Mouse (Mus musculus) CH12.LX (cell line): ENCODE results near the gene Srbd1. TPM values are rescaled to one million over a fixed set of nuclear protein-coding genes. Genes with fewer than 3 reads are reported as not detected.
A peak's percentile ranks its signal among the peaks of the same experiment; 100 is the strongest.

Source experiments
- DNase-seq: peaks from one replicate; pipeline ENCODE4 v3.0.0-alpha.2; 2013; ENCODE audit errors: extremely low read depth
- H3K27ac ChIP-seq: 2 replicates; pipeline ENCODE4 v1.5.1; 2012; ENCODE audit warnings: low read depth, mild to moderate bottlenecking, control low read depth, moderate library complexity; ENCODE audit not compliant: insufficient read depth
- H3K27me3 ChIP-seq: replicated peaks from 2 replicates; pipeline ENCODE3; 2012; ENCODE audit warnings: inconsistent platforms
- H3K36me3 ChIP-seq, 2 experiments: replicated peaks in 1 of 2; 2 replicates each; pipeline versions ENCODE3 to v1.6.1; 2012; ENCODE audit warnings: inconsistent platforms in 1 of 2, low read length in 1 of 2, mild to moderate bottlenecking in 1 of 2, mixed read lengths in 1 of 2, moderate library complexity in 1 of 2; ENCODE audit not compliant: control insufficient read depth in 1 of 2, insufficient read depth in 1 of 2
- H3K4me1 ChIP-seq, 2 experiments: 2 replicates each; pipeline ENCODE4 v1.6.1; 2012; ENCODE audit warnings: inconsistent platforms in 1 of 2, moderate library complexity in 1 of 2; ENCODE audit not compliant: insufficient read depth in 2 of 2, control insufficient read depth in 1 of 2
- H3K4me2 ChIP-seq: 2 replicates; pipeline ENCODE4 v1.6.1; 2012; ENCODE audit warnings: low read depth, mild to moderate bottlenecking, control low read depth; ENCODE audit not compliant: poor library complexity, insufficient read depth, severe bottlenecking
- H3K4me3 ChIP-seq, 3 experiments: fragments of 150-350 bp in 1 of 3; sonication (generic) in 1 of 3; replicated peaks in 1 of 3; 2 replicates each; pipeline versions ENCODE3 to v1.5.1; 2011 to 2012; ENCODE audit warnings: low read depth in 2 of 3, low read length in 2 of 3, mild to moderate bottlenecking in 2 of 3, moderate library complexity in 2 of 3, control low read depth in 1 of 3, improper control_type of control experiment in 1 of 3, inconsistent platforms in 1 of 3, mixed read lengths in 1 of 3; ENCODE audit not compliant: poor library complexity in 1 of 3
- H3K79me2 ChIP-seq: replicated peaks from 2 replicates; pipeline ENCODE4 v1.6.1; 2012; ENCODE audit warnings: mild to moderate bottlenecking, moderate library complexity; ENCODE audit not compliant: control insufficient read depth, poor library complexity, insufficient read depth, severe bottlenecking; ENCODE audit errors: extremely low read depth
- H3K9ac ChIP-seq: 2 replicates; pipeline ENCODE4 v1.6.1; 2012; ENCODE audit warnings: low read depth, mild to moderate bottlenecking, control low read depth, moderate library complexity; ENCODE audit not compliant: insufficient read depth
- H3K9me3 ChIP-seq: replicated peaks from 2 replicates; pipeline ENCODE3; 2012; ENCODE audit warnings: low read length, inconsistent platforms, mixed read lengths
- BHLHE40 ChIP-seq: IDR thresholded peaks from 2 replicates; pipeline ENCODE4 v1.6.1; 2011; ENCODE audit warnings: mild to moderate bottlenecking, low read depth, low read length, improper control_type of control experiment
- CTCF ChIP-seq, 2 experiments: IDR thresholded peaks in 1 of 2; conservative IDR thresholded peaks in 1 of 2; 2 replicates each; pipeline ENCODE4 v1.5.1; 2011 to 2012; ENCODE audit warnings: low read depth in 2 of 2, low read length in 2 of 2, improper control_type of control experiment in 1 of 2, inconsistent platforms in 1 of 2, mild to moderate bottlenecking in 1 of 2, moderate library complexity in 1 of 2
- E2F4 ChIP-seq: IDR thresholded peaks from 2 replicates; pipeline ENCODE4 v1.6.1; 2011; ENCODE audit warnings: low read depth, low read length, improper control_type of control experiment; ENCODE audit not compliant: insufficient replicate concordance
- ELF1 ChIP-seq: IDR thresholded peaks from 2 replicates; pipeline ENCODE4 v1.6.1; 2014; ENCODE audit warnings: low read depth, mild to moderate bottlenecking, inconsistent platforms, low read length, improper control_type of control experiment
- ETS1 ChIP-seq: conservative IDR thresholded peaks from 2 replicates; pipeline ENCODE4 v1.6.1; 2012; ENCODE audit warnings: low read depth, mild to moderate bottlenecking, inconsistent platforms, low read length, improper control_type of control experiment, moderate library complexity
- GABPA ChIP-seq: IDR thresholded peaks from 2 replicates; pipeline ENCODE4 v1.6.1; 2012; ENCODE audit warnings: low read depth, low read length, improper control_type of control experiment, inconsistent platforms; ENCODE audit not compliant: insufficient replicate concordance
- IRF4 ChIP-seq: IDR thresholded peaks from 2 replicates; pipeline ENCODE4 v1.6.1; 2014; ENCODE audit warnings: low read depth, mild to moderate bottlenecking, inconsistent platforms, low read length, improper control_type of control experiment
- JUN ChIP-seq: IDR thresholded peaks from 2 replicates; pipeline ENCODE4 v1.6.1; 2011; ENCODE audit warnings: low read depth, mild to moderate bottlenecking, low read length, improper control_type of control experiment, moderate library complexity; ENCODE audit not compliant: insufficient read depth
- JUND ChIP-seq: conservative IDR thresholded peaks from 2 replicates; pipeline ENCODE4 v1.6.1; 2011; ENCODE audit warnings: low read depth, low read length, improper control_type of control experiment
- MAFK ChIP-seq: IDR thresholded peaks from 2 replicates; pipeline ENCODE4 v1.6.1; 2011; ENCODE audit warnings: low read length, improper control_type of control experiment; ENCODE audit not compliant: insufficient replicate concordance
- MAZ ChIP-seq: IDR thresholded peaks from 2 replicates; pipeline ENCODE4 v1.6.1; 2012; ENCODE audit warnings: low read depth, mild to moderate bottlenecking, inconsistent platforms, low read length, improper control_type of control experiment, moderate library complexity
- MEF2A ChIP-seq: IDR thresholded peaks from 2 replicates; pipeline ENCODE4 v1.6.1; 2014; ENCODE audit warnings: low read depth, mild to moderate bottlenecking, inconsistent platforms, low read length, improper control_type of control experiment, borderline replicate concordance
- MXI1 ChIP-seq: IDR thresholded peaks from 2 replicates; pipeline ENCODE4 v1.6.1; 2011; ENCODE audit warnings: mild to moderate bottlenecking, low read depth, low read length, improper control_type of control experiment
- NRF1 ChIP-seq: IDR thresholded peaks from 2 replicates; pipeline ENCODE4 v1.6.1; 2014; ENCODE audit warnings: low read depth, mild to moderate bottlenecking, inconsistent platforms, low read length, improper control_type of control experiment, moderate library complexity
- POLR2A ChIP-seq: IDR thresholded peaks from 2 replicates; pipeline ENCODE4 v1.6.1; 2011; ENCODE audit warnings: low read depth, mild to moderate bottlenecking, improper control_type of control experiment, low read length
- POLR2AphosphoS2 ChIP-seq: IDR thresholded peaks from 2 replicates; pipeline ENCODE4 v1.6.1; 2011; ENCODE audit warnings: low read depth, low read length, improper control_type of control experiment
- RCOR1 ChIP-seq: conservative IDR thresholded peaks from 2 replicates; pipeline ENCODE4 v1.6.1; 2012; ENCODE audit warnings: low read depth, mild to moderate bottlenecking, inconsistent platforms, low read length, improper control_type of control experiment
- SMC3 ChIP-seq: IDR thresholded peaks from 2 replicates; pipeline ENCODE4 v1.6.1; 2011; ENCODE audit warnings: low read depth, low read length, improper control_type of control experiment
- UBTF ChIP-seq: IDR thresholded peaks from 2 replicates; pipeline ENCODE4 v1.6.1; 2012; ENCODE audit warnings: low read depth, mild to moderate bottlenecking, inconsistent platforms, low read length, improper control_type of control experiment, moderate library complexity
- USF1 ChIP-seq: IDR thresholded peaks from 2 replicates; pipeline ENCODE4 v1.6.1; 2014; ENCODE audit warnings: low read depth, mild to moderate bottlenecking, inconsistent platforms, low read length, improper control_type of control experiment
- USF2 ChIP-seq: conservative IDR thresholded peaks from 2 replicates; pipeline ENCODE4 v1.6.1; 2011; ENCODE audit warnings: low read depth, low read length, improper control_type of control experiment
- ZC3H11A ChIP-seq: IDR thresholded peaks from 2 replicates; pipeline ENCODE4 v1.6.1; 2012; ENCODE audit warnings: low read depth, mild to moderate bottlenecking, inconsistent platforms, low read length, improper control_type of control experiment
- ZNF384 ChIP-seq: IDR thresholded peaks from 2 replicates; pipeline ENCODE4 v1.6.1; 2012; ENCODE audit warnings: low read depth, low read length, improper control_type of control experiment, inconsistent platforms
- dilution Hi-C: fragments of 300-500 bp; cut with MboI; formaldehyde crosslinking; loops from 2 replicates; pipeline ENCODE4 v1.14.3; 2020; ENCODE audit warnings: low sequenced_read_pairs; ENCODE audit not compliant: extremely low pct_unique_long_range_greater_than_20kb, extremely low pct_ligation_motif_present
- in situ Hi-C: fragments of 300-500 bp; cut with MboI; formaldehyde crosslinking; loops from 3 replicates; pipeline ENCODE4 v1.14.3; 2019; ENCODE audit warnings: low sequenced_read_pairs, low pct_ligation_motif_present, low pct_unique_long_range_greater_than_20kb, mixed read lengths
- polyA plus RNA-seq: library from polyadenylated mRNA; unstranded; fragments of >175 nt; gene quantifications from 2 replicates; pipeline ENCODE4 v1.2.1, GENCODE M21; 2012; ENCODE audit warnings: low read depth; ENCODE audit not compliant: insufficient read length
- total RNA-seq, 2 experiments: library from RNA; depleted of rRNA; stranded (reverse); fragments of 300-350 nt in 1 of 2; fragments of >200 nt in 1 of 2; gene quantifications; 2 replicates each; pipeline ENCODE4 v1.2.3; 2012 to 2014

The Srbd1 gene
- total and polyA plus RNA-seq, 3 experiments: 21.5 to 34.5 (median 24.8) TPM

- TF ChIP-seq ETS1: no peak
- TF ChIP-seq ELF1: no peak
- no peak for TF ChIP-seq RCOR1
- no peak for TF ChIP-seq MXI1
- no peak for TF ChIP-seq IRF4
- TF ChIP-seq JUN: no peak
- no peak for TF ChIP-seq GABPA
- no peak for TF ChIP-seq ZC3H11A
- no peak for TF ChIP-seq MEF2A
- no peak for TF ChIP-seq POLR2AphosphoS2
- TF ChIP-seq JUND: no peak
- no peak for TF ChIP-seq UBTF
- TF ChIP-seq, all 38 proteins: peak for 0
- Histone ChIP-seq H3K9me3 (peaks cover 10% of the 10 kb centered on the region), H3K4me1 (peaks cover 27 to 64% of the 10 kb centered on the region in 2 experiments), H3K36me3 (peaks cover 4 to 46% of the 10 kb centered on the region in 2 experiments), H3K4me2 (peak overlapping the region; percentile 17; the same call in 1 of the 2 replicates), H3K9ac (peak overlapping the region; percentile 4; the same call in 1 of the 2 replicates), H3K27ac (peak overlapping the region; percentile 67; the same call in 1 of the 2 replicates), H3K79me2 (no peaks in the 10 kb centered on the region), H3K4me3 (no peak overlapping the region), H3K27me3 (no peaks in the 10 kb centered on the region)
- DNase-seq: no peak
- dilution Hi-C loops (no loop called here), in situ Hi-C loops (no loop called here)
Measured at GRCm38 (mm10) chr17:85986181-85986580, 158.8 kb downstream of the Srbd1 start.

- dilution Hi-C loops (no loop called here), in situ Hi-C loops (no loop called here)
- no peak for DNase-seq
- Histone ChIP-seq H3K4me3 (no peak overlapping the region), H3K36me3 (peaks cover 4 to 43% of the 10 kb centered on the region in 2 experiments), H3K27me3 (no peaks in the 10 kb centered on the region), H3K4me2 (no peak overlapping the region), H3K79me2 (no peaks in the 10 kb centered on the region)
- TF ChIP-seq ZNF384 (no peak), GABPA (no peak), POLR2A (no peak), USF1 (no peak), ETS1 (no peak), SMC3 (no peak), BHLHE40 (no peak), JUND (no peak), MAZ (no peak), MAFK (no peak), ZC3H11A (no peak), JUN (no peak), NRF1 (no peak), RCOR1 (no peak), CTCF (conservative IDR thresholded peaks at IDR 0.05 in 1 of 2, IDR thresholded peaks at IDR 0.05 in 1 of 2; ENCODE audit: low read depth in 2 of 2, low read length in 2 of 2) (no peak), USF2 (no peak), E2F4 (no peak)
- TF ChIP-seq, all 38 proteins: peak for 0
- peaks cover 10% of the 10 kb centered on the region for H3K9me3 ChIP-seq
- no peak overlapping the region for H3K9ac ChIP-seq
- peaks cover 23 to 53% of the 10 kb centered on the region in 2 experiments for H3K4me1 ChIP-seq
- H3K27ac ChIP-seq: no peak overlapping the region
Measured at GRCm38 (mm10) chr17:85985131-85985530, 159.8 kb downstream of the Srbd1 start.
